Mouse (Mus musculus) cerebellum, postnatal 36 days (tissue): ENCODE data around the gene Scnm1.
"Not testable (repeated sequence)": the region's sequence is repeated elsewhere in the genome, so short reads cannot be mapped to it uniquely, and the experiment has no call there.

Experiments used
- DNase-seq, 2 experiments: peaks; one replicate each; pipeline ENCODE4 v3.0.0; 2021 to 2022; ENCODE audit warnings: mixed read lengths in 2 of 2

The Scnm1 gene

DNA sequence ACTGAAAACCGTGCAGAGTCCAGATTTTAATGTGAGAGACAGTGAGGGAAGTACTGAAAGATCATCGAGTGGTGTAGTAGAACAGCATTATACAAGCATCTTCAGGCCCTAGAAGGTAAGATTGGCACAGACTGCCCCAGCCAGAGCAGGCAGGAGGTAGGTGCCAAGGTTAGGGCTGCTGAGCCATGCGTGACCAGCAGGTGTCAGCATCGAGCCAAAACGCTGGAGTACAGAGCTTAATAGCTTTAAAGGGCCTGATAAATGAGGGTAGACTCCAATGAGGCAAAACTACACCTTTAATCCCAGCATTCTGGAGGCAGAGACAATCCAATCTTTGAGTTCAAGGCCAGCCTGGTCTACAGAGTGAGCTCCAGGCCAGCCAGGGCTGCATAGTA lies 8.8 kb upstream of the Scnm1 start:
- DNase-seq: peak; percentile 94 to 98

DNA sequence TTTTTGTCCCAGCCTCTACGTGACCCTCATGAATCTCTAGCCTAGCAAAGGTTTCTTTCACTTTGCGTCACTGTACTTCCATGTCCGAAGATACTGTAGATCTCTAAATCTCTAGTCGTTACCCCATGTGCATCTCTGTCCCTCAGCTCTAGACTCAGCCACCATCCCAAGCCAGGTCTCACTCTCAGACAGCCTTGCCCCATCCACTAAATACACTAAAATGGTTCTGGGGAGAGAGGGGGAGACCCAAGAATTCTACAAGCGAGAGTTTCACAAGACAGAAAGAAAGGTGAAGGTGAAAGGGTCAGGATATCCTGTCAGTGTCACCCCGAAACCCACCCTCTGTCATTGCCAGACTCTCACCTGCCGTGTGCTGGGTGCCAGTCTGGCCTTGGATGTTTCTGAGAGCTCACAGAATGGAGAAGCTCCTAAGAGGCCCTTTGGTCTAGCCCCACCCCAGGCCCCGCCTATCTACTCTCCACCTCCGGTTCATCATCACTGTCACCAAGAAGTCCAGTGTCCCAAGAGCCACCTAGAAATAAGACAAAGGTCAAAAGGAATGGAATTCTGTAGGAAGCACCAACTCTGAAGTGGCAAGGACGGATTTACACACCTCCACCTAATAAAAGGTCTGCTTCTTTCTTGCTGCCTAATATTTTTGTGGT lies 8.3 kb upstream of the Scnm1 start, which contains the start of gene Tnfaip8l2:
Gene Tnfaip8l2 (minus strand): TSS at position 409 of the 665 bp plus-strand sequence.
- no peak for DNase-seq

DNA sequence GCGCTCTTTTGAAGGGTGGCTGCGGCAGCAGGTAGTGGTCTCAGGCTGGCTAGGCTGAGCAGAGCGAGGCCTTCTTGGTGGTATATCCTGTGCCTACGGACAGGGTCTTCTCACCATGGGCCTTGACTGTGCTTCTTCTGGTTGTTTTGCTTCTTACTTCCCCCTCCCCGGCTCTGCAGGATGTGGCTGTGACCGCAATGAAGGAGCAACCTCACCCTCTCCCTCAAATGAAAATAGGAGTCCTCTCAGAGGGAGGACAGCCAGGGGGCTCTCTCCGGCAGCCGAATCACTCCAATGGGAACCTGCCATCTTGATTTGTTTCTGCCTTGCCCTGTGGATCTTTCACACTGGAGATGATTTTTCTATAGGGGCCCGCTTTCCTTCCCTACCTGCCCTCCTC lies 7.7 kb upstream of the Scnm1 start:
- DNase-seq: no peak

DNA sequence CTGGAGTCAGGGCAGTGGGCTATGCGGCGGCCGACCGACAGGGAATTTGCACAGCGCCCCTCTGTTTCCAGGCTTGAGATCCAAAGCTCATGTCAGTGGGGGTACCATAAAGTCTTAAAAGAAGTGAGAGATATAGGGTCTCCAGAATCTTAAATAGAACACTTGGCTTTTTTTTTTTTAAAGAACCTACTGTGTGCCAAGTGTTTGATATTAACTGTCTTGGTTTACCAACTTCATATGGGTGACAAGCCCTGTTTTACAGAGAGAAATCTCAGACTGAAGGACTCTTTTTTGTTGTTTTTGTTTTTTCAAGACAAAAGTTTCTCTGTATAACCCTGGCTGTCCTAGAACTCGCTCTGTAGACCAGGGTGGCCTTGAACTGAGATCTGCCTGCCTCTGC lies 7.0 kb upstream of the Scnm1 start:
- no peak for DNase-seq

DNA sequence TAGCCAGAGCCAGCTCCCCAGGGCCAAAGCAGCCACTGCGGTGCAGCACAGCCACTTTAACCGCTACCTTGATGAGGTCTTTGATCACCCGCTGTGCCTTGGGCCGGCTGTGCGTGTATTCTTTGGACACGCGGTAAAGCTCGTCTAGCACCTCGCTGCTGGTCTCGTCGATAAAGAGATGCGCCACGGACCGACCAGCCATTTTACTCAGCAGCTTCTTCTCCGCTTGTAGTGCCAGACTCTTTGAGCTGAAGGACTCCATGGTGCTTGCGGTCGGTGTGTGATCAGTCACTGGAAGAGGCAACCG lies 6.4 kb upstream of the Scnm1 start:
- no peak for DNase-seq

DNA sequence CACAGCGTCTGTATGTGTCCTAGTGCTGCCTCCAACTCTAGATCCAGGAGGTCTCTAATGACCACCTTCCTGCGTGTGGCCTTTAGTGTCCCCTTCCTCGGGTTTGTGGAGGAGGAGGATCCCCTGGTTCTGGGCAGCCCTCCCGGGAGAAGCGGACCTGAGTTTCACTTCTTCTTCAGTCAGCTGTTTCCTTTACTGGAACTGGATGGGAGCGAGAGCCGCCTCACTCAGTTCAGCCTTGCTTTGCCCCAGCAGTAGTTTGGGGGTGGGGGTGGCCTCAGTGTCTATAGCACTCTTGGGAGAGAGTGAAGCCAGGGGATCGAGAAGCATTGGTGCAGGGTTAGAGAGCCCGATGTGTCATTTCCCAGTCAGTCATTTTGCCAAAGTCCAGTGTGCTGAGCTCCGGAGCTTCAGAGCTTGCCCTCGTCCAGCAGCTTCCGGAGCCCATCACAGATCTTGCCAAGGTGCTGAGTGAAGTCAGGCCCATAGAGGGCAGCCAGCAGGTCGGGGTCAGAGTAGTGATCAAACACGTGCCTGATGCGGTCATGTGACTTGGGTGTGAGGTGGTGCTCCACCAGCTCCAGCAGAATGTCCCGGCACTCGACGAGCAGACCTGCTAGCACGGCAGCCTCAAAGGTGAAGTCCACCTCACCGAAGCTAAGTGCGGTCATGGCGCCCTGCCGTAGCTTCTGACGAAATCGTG lies 5.9 kb upstream of the Scnm1 start:
- DNase-seq: no peak

DNA sequence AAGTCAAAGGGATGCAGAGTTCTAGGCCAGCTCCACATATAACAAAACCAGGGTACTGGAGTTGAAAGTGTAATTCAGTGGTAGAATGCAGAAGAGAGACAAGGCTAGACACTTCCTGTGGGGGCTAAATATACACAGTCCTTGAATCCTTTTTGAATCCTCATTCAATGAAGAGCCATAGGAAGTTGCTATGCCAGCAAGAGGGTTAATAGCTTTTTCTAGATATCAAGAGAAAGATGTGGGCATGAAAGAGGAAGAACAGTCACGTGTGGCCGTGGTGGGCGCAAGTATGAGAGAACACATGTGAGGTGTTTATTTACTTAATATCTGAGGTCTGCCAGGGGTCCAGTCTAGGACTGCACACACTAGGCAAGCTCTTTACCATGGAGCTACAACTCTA lies 2.5 kb upstream of the Scnm1 start:
- DNase-seq: no peak

DNA sequence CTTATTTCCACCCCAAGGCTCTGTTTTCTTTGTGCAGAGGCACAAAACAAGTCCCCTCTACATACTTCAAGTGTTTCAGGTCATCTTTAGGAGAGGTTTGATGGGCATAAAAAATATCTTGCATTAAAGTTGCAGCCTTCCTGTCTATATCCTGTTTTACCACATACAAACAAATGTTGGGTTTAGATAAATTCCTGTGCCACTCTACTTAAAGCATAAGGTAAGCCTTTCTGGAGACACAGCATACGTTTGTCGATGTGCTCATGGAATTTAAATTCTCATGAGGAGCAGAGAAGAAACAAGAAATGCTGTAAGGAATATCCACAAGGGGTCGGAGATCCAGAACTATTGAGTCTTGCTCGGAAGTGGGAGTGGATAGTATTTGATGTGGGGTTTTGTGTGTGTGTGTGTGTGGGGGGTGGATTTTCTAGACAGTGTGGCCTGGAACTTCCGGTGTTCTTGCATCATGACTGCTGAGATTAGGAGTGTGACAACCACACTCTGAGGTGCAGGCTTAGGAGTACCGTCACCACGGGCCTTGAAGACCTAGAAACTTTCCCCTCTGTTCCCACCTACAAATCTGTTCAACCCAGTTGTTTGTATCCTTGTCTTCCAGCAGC lies 1.7 kb upstream of the Scnm1 start:
- no peak for DNase-seq

DNA sequence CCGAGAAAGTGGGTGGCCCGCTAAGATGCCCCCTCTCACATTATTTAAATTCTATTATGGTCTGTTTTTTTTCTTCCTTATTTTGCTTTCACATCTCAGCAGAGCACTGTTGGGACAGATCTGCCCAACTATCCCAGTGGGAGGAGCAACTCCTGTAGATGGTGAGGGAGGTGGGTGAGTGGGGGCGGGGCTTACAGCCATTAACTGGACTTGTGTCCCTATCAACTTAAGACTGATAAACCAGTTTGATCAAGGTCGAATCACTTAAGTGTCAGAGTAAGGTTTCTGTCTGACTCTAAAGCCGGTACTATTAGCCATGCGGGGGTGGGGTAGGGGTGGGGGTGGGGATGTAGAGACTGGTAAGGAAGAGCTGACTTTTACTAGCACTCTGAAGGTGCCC lies 1.2 kb upstream of the Scnm1 start:
- peak in 1 of 2 experiments; percentile 43 for DNase-seq

DNA sequence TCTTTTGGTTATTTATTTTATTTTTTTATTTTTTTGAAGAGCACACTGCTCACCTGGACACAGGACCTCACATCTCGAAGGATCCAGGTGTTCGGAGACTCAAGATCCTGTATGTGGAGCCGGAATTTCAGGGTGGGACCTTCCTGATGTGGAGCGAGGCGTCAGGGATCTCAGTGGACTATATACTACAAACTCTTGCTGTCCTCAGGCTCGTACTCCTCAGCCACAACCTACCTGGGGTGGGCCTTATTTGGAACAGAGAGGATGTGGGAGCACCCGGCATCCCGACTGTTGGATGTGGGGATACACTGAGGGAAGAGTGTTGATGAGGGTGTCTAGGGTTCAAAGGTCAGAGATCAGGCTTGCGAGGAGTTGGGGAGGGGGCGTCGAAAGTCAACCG lies 322 bp upstream of the Scnm1 start:
- DNase-seq: not testable (repeated sequence)

DNA sequence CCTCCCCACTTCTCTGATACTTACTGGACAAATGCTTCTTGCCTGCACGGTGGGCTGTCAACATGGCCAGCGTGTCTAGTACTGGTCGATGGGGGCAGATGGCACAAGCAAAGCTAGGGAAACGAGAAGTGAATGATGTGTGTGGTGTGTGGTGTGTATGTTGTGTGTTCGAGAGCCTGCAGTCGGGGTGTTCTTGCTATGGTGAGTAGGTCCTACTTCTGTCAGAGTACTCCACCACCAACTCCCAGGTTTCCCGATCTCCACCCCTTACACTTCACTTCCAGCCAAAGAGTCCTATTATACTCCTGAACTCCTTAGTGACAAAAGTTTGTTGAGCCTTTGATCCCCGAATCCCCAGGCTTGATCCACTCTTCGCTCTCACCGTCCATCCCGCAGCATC lies 635 bp downstream of the Scnm1 start:
- no peak for DNase-seq

DNA sequence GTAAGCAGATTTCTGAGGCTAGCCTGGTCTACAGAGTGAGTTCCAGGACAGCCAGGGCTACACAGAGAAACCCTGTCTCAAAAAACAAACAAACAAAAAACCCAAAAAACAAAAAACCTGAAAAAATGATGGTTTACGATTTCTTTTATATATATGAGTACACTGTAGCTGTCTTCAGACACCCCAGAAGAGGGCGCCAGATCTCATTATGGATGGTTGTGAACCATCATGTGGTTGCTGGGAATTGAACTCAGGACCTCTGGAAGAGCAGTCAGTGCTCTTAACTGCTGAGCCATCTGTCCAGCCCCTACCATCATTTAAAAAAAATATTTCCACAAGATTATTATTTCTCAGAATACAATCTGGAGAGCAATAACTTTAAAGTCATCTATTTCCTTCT lies 1.4 kb downstream of the Scnm1 start:
- DNase-seq: not testable (repeated sequence)

DNA sequence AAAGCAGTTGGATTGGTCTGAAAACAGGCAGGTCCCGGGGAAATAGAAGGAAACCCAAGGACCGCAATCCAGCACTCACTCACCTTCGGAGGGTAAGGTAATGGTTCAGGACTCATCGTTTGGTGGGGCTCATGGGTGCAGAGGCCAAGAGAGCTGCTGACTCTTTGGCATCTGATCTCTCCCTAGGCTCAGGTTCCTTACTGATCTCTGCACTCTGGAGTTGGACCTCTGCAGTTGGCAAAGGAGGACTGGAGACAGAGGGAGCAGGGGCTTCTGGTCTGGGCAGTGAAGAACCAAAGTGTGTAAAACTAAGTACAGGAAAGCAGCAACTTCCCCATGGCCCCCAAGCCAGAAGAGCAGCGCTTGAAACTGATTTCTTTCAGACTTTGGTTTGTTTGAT lies 3.7 kb downstream of the Scnm1 start:
- DNase-seq: no peak

DNA sequence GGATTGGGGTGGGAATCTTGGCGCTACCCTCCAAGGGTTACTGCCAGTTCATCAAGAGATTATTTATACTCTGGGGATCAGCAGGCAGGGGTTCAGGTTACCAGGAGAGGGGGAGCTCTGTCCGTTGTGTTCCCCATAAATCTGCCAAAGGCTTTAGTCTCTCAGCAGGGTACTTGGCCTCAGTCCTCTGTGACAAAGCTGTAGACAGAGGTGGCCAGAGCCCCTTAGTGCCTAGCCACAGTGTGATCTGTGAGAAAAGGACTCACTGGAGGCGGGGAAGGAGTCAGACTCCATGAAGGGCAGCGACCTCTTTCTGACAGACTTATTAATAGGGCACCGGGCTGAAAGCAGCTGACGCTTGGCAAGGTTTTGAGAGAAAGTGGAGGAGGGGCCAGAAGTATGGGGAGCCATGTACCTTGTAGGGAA lies 4.6 kb downstream of the Scnm1 start:
- DNase-seq: peak; percentile 62 to 65

DNA sequence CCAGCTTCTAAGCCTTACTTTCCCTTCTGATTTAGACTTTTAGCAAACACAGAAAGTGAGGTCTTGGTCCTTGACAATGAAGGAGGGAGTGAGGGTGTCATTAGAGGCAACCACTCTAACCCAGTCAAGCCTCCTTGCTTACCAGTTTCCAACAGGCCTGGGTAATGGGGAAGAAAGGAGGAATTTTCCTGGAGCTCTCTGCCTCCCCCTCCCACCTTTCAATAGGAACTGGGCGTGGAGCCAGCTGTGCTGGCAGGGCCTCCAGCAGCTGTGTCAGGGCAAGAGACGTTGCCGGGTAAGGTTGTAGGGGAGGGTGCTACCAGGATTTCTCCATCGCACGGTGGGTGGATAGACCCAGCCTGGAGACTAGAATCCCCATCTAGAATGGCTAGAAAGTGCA lies 8.8 kb downstream of the Scnm1 start:
- DNase-seq: no peak

DNA sequence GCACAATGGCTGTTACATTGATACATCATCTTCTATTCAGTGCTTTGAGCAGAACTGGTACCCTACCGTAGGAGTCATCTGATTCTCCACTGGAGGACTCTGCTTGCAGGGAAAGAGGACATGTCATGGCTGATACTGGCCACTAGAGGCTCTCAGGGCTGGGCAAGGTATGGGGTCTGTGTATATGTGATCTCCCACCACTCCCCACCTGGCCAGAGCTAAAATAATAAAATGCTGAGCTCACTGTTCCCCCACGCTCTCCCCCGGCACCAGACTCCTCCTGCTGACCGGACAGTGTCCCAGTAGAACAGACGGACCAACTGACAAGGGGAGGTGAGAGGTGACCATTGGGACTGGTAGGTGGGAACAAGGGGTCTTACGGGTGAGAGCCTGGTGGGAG lies 9.6 kb downstream of the Scnm1 start, which contains the start of gene Tmod4:
Gene Tmod4 (plus strand): TSS at position 231 of the 400 bp plus-strand sequence.
- no peak for DNase-seq

DNA sequence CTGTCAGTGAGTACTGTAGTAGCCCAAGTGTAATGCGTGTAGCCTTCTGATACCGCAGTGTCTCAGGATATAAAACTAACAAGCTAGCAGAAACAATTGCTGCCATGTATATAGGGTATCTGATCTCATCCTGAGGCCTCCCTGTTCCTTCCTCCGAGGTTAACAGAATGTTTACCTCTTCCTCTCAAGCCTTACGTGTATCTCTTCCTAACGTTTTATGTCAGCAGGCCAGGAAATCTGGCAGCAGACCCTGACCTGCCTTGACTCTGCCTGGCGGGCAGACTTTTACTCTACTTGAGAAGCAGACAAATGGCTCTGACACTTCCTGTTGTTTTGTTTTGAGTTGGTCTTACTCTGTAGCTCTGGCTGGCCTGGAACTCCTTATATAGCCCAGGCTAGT lies 12.2 kb downstream of the Scnm1 start:
- no peak for DNase-seq

DNA sequence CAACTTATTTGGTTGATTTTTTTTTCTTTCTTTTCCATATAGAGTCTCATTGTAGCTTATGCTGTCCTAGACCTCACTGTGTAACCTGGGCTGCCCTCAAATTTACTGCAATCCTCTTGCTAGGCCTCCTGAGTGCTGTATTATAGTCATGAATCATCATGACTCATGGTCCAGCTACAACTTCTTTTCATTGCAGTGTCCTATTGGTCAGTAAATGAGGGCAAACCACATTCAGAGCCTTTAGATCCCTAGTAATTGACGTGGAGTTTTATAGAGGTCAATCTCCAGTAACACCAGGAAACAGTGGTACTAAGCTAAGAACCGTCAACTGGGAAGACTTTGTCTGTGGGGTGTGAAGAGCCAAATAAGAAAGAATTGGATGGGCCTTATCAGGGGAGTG lies 16.1 kb downstream of the Scnm1 start:
- DNase-seq: no peak

DNA sequence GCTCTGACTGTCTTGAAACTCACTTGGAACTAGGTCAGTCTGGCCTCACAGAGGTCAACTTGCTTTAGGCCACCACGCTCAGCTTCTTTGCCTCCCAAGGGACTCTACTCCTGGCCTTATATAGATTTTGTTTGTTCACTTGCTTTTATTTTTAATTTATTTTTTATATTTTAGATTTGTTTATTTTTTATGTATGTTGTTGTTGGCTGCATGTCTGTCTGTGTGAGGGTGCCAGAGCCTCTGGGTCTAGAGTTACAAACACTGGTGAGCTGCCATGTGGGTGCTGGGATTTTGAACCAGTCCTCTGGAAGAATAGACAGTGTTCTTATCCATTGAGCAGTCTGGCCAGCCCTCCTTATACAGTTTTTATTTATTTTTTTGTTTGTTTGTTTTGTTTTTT lies 21.1 kb downstream of the Scnm1 start:
- no peak for DNase-seq

DNA sequence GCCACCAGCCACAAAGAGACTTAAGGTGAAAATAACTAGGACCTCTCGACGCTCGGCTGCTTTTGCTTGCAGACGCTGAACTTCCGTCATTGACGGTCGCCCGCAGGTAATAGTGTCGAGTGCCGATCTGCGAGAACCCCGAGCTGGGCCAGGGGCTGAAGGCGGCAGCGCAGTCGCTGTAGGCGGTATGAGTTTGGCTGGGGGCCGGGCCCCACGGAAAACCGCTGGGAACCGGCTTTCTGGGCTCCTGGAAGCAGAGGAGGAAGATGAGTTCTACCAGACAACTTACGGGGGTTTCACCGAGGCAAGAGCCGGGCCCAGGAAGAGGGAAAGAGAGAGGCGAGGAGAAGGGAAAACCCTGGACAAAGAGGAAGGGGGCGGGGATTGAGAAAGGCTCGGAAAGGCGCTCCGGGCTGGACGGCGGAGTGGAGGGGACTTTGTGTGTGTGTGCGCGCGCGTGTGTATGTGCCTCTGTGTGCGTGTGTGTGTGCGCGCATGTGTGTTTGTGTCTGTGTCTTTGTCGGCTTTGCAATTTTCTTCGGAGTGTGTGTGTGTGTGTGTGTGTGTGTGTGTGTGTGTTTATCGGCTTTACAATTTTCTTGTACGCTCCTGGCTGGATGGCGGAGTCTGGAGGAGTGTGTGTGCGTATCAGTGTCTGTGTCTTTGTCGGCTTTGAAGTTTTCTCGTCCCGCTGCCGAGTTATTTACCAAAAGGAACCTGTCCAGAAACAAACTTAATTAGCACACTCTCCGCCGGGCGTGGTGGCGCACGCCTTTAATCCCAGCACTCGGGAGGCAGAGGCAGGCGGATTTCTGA lies 22.7 kb downstream of the Scnm1 start, which contains the start of gene Vps72:
Gene Vps72 (plus strand): TSS at position 112 of the 816 bp plus-strand sequence.
- peak; percentile 88 to 91 for DNase-seq

DNA sequence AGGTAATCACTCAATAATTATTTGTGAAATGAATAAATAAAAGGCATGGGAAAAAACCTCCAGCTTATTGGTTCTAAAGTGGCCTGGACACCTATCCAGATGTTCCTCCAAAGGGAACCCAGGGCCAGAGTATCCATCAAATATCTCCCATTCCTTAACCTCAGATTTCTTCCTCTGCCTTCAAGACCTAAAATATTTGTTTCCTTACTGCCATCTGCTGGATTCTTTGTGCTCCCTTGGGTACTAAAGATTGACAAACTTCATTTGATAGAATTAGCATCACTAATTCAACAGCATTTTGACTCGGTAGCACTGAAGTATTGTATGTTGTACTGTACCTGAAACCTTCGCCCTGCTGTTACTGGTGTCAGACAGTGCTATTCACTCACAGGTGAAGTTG lies 25.9 kb downstream of the Scnm1 start:
- no peak for DNase-seq

DNA sequence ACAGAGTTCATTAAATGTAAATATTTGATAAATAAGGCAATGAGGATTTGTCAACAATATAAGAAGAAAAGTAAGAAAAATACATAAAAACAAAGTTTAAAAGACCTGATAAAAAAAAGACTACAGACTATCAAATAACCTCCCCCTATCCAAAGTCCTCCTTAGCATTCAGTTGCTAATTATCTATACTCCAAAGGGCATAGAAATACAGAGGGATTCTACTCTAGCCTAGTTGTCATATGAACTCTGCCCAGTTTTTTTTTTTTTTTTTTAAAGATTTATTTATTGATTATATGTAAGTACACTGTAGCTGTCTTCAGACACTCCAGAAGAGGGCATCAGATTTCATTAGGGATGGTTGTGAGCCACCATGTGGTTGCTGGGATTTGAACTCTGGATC lies 26.5 kb downstream of the Scnm1 start:
- not testable (repeated sequence) for DNase-seq
